Mouse (Mus musculus) ES-Bruce4 (cell line): ENCODE measurements around the gene Zkscan16.

Source experiments
- CTCF ChIP-seq: IDR thresholded peaks from one replicate; pipeline ENCODE4 v1.8.1; 2011; ENCODE audit warnings: low read depth, low read length
- POLR2A ChIP-seq: IDR thresholded peaks from one replicate; pipeline ENCODE4 v1.8.1; 2011; ENCODE audit warnings: low read length; ENCODE audit not compliant: insufficient read depth

GRCm38 (mm10) chr4:58948391-58948790 lies 5.0 kb downstream of the Zkscan16 start:
- no peak for TF ChIP-seq POLR2A
- no peak for TF ChIP-seq CTCF
